8 mouse cellular contexts compared by ENCODE assay signal in the genomic region with DNA sequence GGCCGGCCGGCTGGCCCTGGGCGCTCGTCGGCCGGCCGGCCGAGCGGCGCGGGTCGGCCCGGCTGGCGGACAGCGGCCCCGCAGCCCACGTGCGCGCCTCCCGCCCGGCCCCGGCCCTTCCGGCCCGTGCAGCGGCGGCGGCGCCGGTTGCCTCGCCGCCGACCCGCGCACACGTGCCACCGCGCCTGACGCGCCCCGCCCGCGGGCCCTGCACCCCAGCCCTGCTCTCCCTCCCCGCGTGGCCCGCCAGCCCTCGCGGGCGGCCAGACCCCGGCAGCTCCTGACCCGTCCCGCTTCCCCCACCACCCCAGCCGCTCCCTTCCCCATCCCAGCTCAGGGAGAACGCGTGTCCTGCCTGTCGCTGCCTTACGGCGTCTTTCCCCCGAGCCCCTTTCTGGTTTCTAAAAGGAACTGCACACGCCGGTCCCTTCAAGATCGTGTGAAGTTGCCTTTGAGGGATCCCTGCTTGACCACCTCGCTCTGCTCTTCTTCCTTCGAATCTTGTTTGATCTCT. TPM values are rescaled to one million over a fixed set of nuclear protein-coding genes. Genes with fewer than 3 reads are reported as not detected.
DNase-seq lines count a peak whose midpoint lies in the region; ATAC-seq and TF ChIP-seq lines count a peak whose summit lies in the region.

No protein-coding gene starts in this region.

- no peak for TF ChIP-seq POLR2A in bone marrow macrophage, adult 2 months (IDR thresholded peaks at IDR 0.05; ENCODE audit: borderline replicate concordance, low read depth, low read length)
- TF ChIP-seq POLR2A in embryonic fibroblast, embryonic 13.5 days (IDR thresholded peaks at IDR 0.05; ENCODE audit: low read depth, low read length): no peak

- DNase-seq in ES-CJ7 (ENCODE audit: low read depth, low spot score): peak; percentile 47
- DNase-seq in heart, postnatal 4 days: peak; percentile 63
- peak; percentile 26 for DNase-seq in left cerebral cortex, postnatal 25 days (ENCODE audit: low spot score in 2 of 2)
- DNase-seq in right cerebral cortex, postnatal 10 days (ENCODE audit: low spot score in 2 of 2): peak; percentile 56 to 69
- DNase-seq in urinary bladder, postnatal 36 days (ENCODE audit: low spot score in 2 of 2): peak; percentile 11 to 17

- no peak for TF ChIP-seq CTCF in bone marrow macrophage, adult 2 months (IDR thresholded peaks at IDR 0.05; ENCODE audit: low read depth, low read length)
- no peak for TF ChIP-seq CTCF in embryonic fibroblast, embryonic 13.5 days (IDR thresholded peaks at IDR 0.05; ENCODE audit: borderline replicate concordance, insufficient read depth, low read length)

- H3K4me3 ChIP-seq in bone marrow macrophage, adult 2 months (ENCODE audit: insufficient read depth, low read length): peak overlapping the region; percentile 95
- peak overlapping the region; percentile 87 for H3K4me3 ChIP-seq in embryonic fibroblast, embryonic 13.5 days (ENCODE audit: insufficient read depth, low read length)

- intact Hi-C loops in left cerebral cortex, postnatal 25 days (cut with DNase I): loop anchor here (2.0 to 5.0 kb wide), 2 partner anchors 44 to 79 kb away; no protein-coding TSS in a partner anchor

- peaks cover 7% of the 10 kb centered on the region; the same call in 1 of the 2 replicates for H3K4me1 ChIP-seq in bone marrow macrophage, adult 2 months (ENCODE audit: control insufficient read depth, insufficient read depth, low read length)
- no peaks in the 10 kb centered on the region for H3K4me1 ChIP-seq in embryonic fibroblast, embryonic 13.5 days (ENCODE audit: control insufficient read depth, insufficient read depth, low read length)

- peak; percentile 38 for ATAC-seq in megakaryocyte progenitor cell, adult 5-6 weeks (replicated peaks; ENCODE audit: poor library complexity)

- H3K27ac ChIP-seq in bone marrow macrophage, adult 2 months (ENCODE audit: insufficient read depth, low read depth, low read length): peak overlapping the region; percentile 88
- H3K27ac ChIP-seq in embryonic fibroblast, embryonic 13.5 days (ENCODE audit: insufficient read depth, low read length): peak overlapping the region; percentile 82

RNA-seq across cellular contexts. Expression of gene Ipo5, which starts 0.4 kb away (rescaled TPM):
- polyA plus RNA-seq in bone marrow macrophage, adult 2 months (2012; ENCODE audit: insufficient read depth, insufficient read length, missing spikeins): 39.8 and 47.3 TPM in 2 replicates
- 205 and 228 TPM in 2 replicates for polyA plus RNA-seq in embryonic fibroblast, embryonic 13.5 days (2011; ENCODE audit: insufficient read length, low read depth, missing spikeins)
- total RNA-seq in heart, postnatal 4 days (2021): 100 to 1,000 TPM; 129 to 131 TPM
- total RNA-seq in left cerebral cortex, postnatal 25 days (2021): 100 to 1,000 TPM; 103 to 111 TPM
- 136 and 143 TPM in 2 replicates for total RNA-seq in megakaryocyte progenitor cell, adult 5-6 weeks (2015)
- 203 and 208 TPM in 2 replicates for total RNA-seq in megakaryocyte progenitor cell, adult 5-6 weeks (2017)

Comparison
In these comparisons a context has a peak if more than half of its experiments do, and no peak if none do; other contexts are left out.
1. Peak in every context shown above with its lines: DNase-seq, ATAC-seq, H3K4me3 ChIP-seq and H3K27ac ChIP-seq.